Mouse (Mus musculus): ENCODE results near the gene Rapgef3. TPM values are rescaled to one million over a fixed set of nuclear protein-coding genes. Genes with fewer than 3 reads are reported as not detected.
A peak's percentile ranks its signal among the peaks of the same experiment; 100 is the strongest.

Gene Rapgef3
- total and polyA plus RNA-seq, 3 experiments: 6.6 to 7.4 TPM; not detected in 1

DNA sequence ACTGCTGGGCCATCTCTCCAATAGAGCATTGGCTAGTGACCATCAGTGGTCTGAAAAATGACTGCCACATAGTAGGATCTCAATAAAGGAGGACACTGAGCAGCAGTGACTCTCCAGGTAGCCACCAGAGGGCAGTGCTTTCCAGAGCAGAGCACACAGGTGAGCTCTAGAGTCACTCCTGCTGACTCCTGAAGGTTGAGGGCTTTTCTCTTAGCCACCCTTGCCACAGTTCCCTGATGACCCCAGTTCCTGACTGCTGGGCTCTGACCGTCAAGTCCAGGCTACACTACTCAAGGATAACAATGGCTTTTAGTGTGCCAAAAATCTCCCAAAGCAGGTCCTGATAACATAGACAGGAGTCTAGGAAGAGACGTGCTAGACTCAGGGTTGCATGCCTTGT is 16.1 kb downstream of the Rapgef3 start:
- peaks cover 9 to 39% of the 10 kb centered on the region in 2 experiments for H3K4me1 ChIP-seq (ENCODE audit: control insufficient read depth in 1 of 2, insufficient read depth in 2 of 2, low read length in 2 of 2)

GRCm38 (mm10) chr15:97750697-97751096 is 17.1 kb downstream of the Rapgef3 start:
- Histone ChIP-seq H3K27me3 (ENCODE audit: control insufficient read depth in 1 of 2, insufficient read depth in 2 of 2, low read length in 2 of 2) (no peaks in the 10 kb centered on the region; a peak in 1 of 4 replicates), H3K9ac (ENCODE audit: control insufficient read depth, low read depth, low read length, poor library complexity, severe bottlenecking) (peak overlapping the region; percentile 17), H3K9me3 (replicated peaks; ENCODE audit: insufficient read depth, low read length) (no peaks in the 10 kb centered on the region), H3K4me3 (ENCODE audit: control insufficient read depth in 1 of 2, insufficient read depth in 1 of 2, low read depth in 2 of 2, low read length in 2 of 2) (no peak overlapping the region), H3K4me1 (ENCODE audit: control insufficient read depth in 1 of 2, insufficient read depth in 2 of 2, low read length in 2 of 2) (peaks cover 9 to 49% of the 10 kb centered on the region in 2 experiments), H3K36me3 (ENCODE audit: control insufficient read depth in 1 of 2, insufficient read depth in 2 of 2, low read length in 2 of 2) (peaks cover 0 to 29% of the 10 kb centered on the region in 2 experiments; a peak in 2 of 4 replicates), H3K27ac (ENCODE audit: control insufficient read depth, low read depth, low read length) (no peak overlapping the region), H3K79me2 (ENCODE audit: control insufficient read depth, insufficient read depth, low read length, poor library complexity) (no peaks in the 10 kb centered on the region)
- peak; percentile 85 for DNase-seq (ENCODE audit: low read depth, low spot score)
- TF ChIP-seq MAX (IDR thresholded peaks at IDR 0.05; ENCODE audit: low read length) (peak; percentile 76), ELF1 (IDR thresholded peaks at IDR 0.05; ENCODE audit: low read depth, low read length) (peak; percentile 56; the same call in 1 of the 2 replicates), ZMIZ1 (IDR thresholded peaks at IDR 0.05; ENCODE audit: low read depth, low read length) (no peak), POLR2AphosphoS5 (IDR thresholded peaks at IDR 0.05; ENCODE audit: borderline replicate concordance, low read depth, low read length) (no peak), TCF12 (IDR thresholded peaks at IDR 0.05; ENCODE audit: low read depth, low read length) (peak; percentile 79; the same call in 1 of the 2 replicates), ETS1 (IDR thresholded peaks at IDR 0.05; ENCODE audit: low read depth, low read length) (peak; percentile 91), KAT2A (conservative IDR thresholded peaks at IDR 0.05; ENCODE audit: low read depth, low read length) (no peak), CHD2 (IDR thresholded peaks at IDR 0.05; ENCODE audit: low read length) (no peak), BHLHE40 (IDR thresholded peaks at IDR 0.05; ENCODE audit: borderline replicate concordance, low read depth, low read length) (peak; percentile 25; the same call in 1 of the 2 replicates), ZC3H11A (IDR thresholded peaks at IDR 0.05; ENCODE audit: low read depth, low read length) (no peak), USF2 (IDR thresholded peaks at IDR 0.05; ENCODE audit: borderline replicate concordance in 1 of 2, insufficient read depth in 1 of 2, low read depth in 1 of 2, low read length in 2 of 2) (no peak), GATA1 (IDR thresholded peaks at IDR 0.05; ENCODE audit: low read depth, low read length) (no peak), MAZ (IDR thresholded peaks at IDR 0.05; ENCODE audit: low read depth, low read length) (peak; percentile 74; the same call in 1 of the 2 replicates), MYB (IDR thresholded peaks at IDR 0.05; ENCODE audit: low read depth, low read length) (no peak), CTCF (IDR thresholded peaks at IDR 0.05 in 2 of 3, conservative IDR thresholded peaks at IDR 0.05 in 1 of 3; ENCODE audit: control insufficient read depth in 1 of 3, insufficient read depth in 1 of 3, low read depth in 2 of 3, low read length in 3 of 3, poor library complexity in 1 of 3, severe bottlenecking in 1 of 3) (no peak), EP300 (IDR thresholded peaks at IDR 0.05; ENCODE audit: low read depth in 1 of 2, low read length in 2 of 2) (peak; percentile 62 to 71), HCFC1 (IDR thresholded peaks at IDR 0.05; ENCODE audit: low read depth, low read length) (peak; percentile 49)

More for the DNA sequence above, 16.1 kb downstream of the Rapgef3 start:
- H3K27me3 ChIP-seq (ENCODE audit: control insufficient read depth in 1 of 2, insufficient read depth in 2 of 2, low read length in 2 of 2): no peaks in the 10 kb centered on the region; a peak in 1 of 4 replicates
- no peaks in the 10 kb centered on the region for H3K79me2 ChIP-seq (ENCODE audit: control insufficient read depth, insufficient read depth, low read length, poor library complexity)
- no peak overlapping the region for H3K27ac ChIP-seq (ENCODE audit: control insufficient read depth, low read depth, low read length)
- no peaks in the 10 kb centered on the region for H3K9me3 ChIP-seq (replicated peaks; ENCODE audit: insufficient read depth, low read length)
- no peak overlapping the region for H3K4me3 ChIP-seq (ENCODE audit: control insufficient read depth in 1 of 2, insufficient read depth in 1 of 2, low read depth in 2 of 2, low read length in 2 of 2)
- TF ChIP-seq CHD1 (IDR thresholded peaks at IDR 0.05; ENCODE audit: low read depth, low read length) (no peak), MAFK (IDR thresholded peaks at IDR 0.05; ENCODE audit: borderline replicate concordance, low read depth, low read length) (no peak), MEF2A (IDR thresholded peaks at IDR 0.05; ENCODE audit: extremely low read depth, insufficient replicate concordance, low read depth, low read length, poor library complexity, severe bottlenecking) (no peak), CTCF (IDR thresholded peaks at IDR 0.05 in 2 of 3, conservative IDR thresholded peaks at IDR 0.05 in 1 of 3; ENCODE audit: control insufficient read depth in 1 of 3, insufficient read depth in 1 of 3, low read depth in 2 of 3, low read length in 3 of 3, poor library complexity in 1 of 3, severe bottlenecking in 1 of 3) (peak; percentile 69 to 80 (median 79)), ETS1 (IDR thresholded peaks at IDR 0.05; ENCODE audit: low read depth, low read length) (no peak), CHD2 (IDR thresholded peaks at IDR 0.05; ENCODE audit: low read length) (no peak), TCF12 (IDR thresholded peaks at IDR 0.05; ENCODE audit: low read depth, low read length) (no peak), GABPA (IDR thresholded peaks at IDR 0.05; ENCODE audit: low read depth, low read length) (no peak), UBTF (IDR thresholded peaks at IDR 0.05; ENCODE audit: borderline replicate concordance, insufficient read depth, low read depth, low read length) (no peak), USF2 (IDR thresholded peaks at IDR 0.05; ENCODE audit: borderline replicate concordance in 1 of 2, insufficient read depth in 1 of 2, low read depth in 1 of 2, low read length in 2 of 2) (no peak), E2F4 (IDR thresholded peaks at IDR 0.05; ENCODE audit: borderline replicate concordance, low read depth, low read length) (no peak), GATA1 (IDR thresholded peaks at IDR 0.05; ENCODE audit: low read depth, low read length) (no peak), USF1 (IDR thresholded peaks at IDR 0.05; ENCODE audit: low read depth, low read length) (no peak), NELFE (IDR thresholded peaks at IDR 0.05; ENCODE audit: low read depth, low read length) (no peak), ZKSCAN1 (IDR thresholded peaks at IDR 0.05; ENCODE audit: low read depth, low read length) (peak; percentile 96), JUND (IDR thresholded peaks at IDR 0.05; ENCODE audit: low read depth, low read length) (no peak), ZC3H11A (IDR thresholded peaks at IDR 0.05; ENCODE audit: low read depth, low read length) (peak; percentile 49; the same call in 1 of the 2 replicates), RAD21 (IDR thresholded peaks at IDR 0.05; ENCODE audit: low read depth, low read length) (peak; percentile 48), TAL1 (IDR thresholded peaks at IDR 0.05; ENCODE audit: low read length) (no peak), BHLHE40 (IDR thresholded peaks at IDR 0.05; ENCODE audit: borderline replicate concordance, low read depth, low read length) (no peak), POLR2AphosphoS2 (IDR thresholded peaks at IDR 0.05; ENCODE audit: low read length) (no peak), MAX (IDR thresholded peaks at IDR 0.05; ENCODE audit: low read length) (no peak), POLR2A (IDR thresholded peaks at IDR 0.05; ENCODE audit: control insufficient read depth in 1 of 2, insufficient read depth in 1 of 2, low read depth in 1 of 2, low read length in 2 of 2, poor library complexity in 1 of 2) (no peak), POLR2AphosphoS5 (IDR thresholded peaks at IDR 0.05; ENCODE audit: borderline replicate concordance, low read depth, low read length) (no peak), EP300 (IDR thresholded peaks at IDR 0.05; ENCODE audit: low read depth in 1 of 2, low read length in 2 of 2) (no peak), NRF1 (IDR thresholded peaks at IDR 0.05; ENCODE audit: insufficient read depth, low read depth, low read length, poor library complexity, severe bottlenecking) (no peak), RCOR1 (IDR thresholded peaks at IDR 0.05; ENCODE audit: low read depth, low read length) (no peak), ZNF384 (IDR thresholded peaks at IDR 0.05; ENCODE audit: low read depth, low read length) (no peak), MYB (IDR thresholded peaks at IDR 0.05; ENCODE audit: low read depth, low read length) (no peak), ZMIZ1 (IDR thresholded peaks at IDR 0.05; ENCODE audit: low read depth, low read length) (no peak), SMC3 (IDR thresholded peaks at IDR 0.05; ENCODE audit: low read depth, low read length) (peak; percentile 66), MYC (IDR thresholded peaks at IDR 0.05; ENCODE audit: low read depth, low read length) (no peak), MXI1 (IDR thresholded peaks at IDR 0.05; ENCODE audit: low read depth, low read length) (no peak), ELF1 (IDR thresholded peaks at IDR 0.05; ENCODE audit: low read depth, low read length) (no peak), KAT2A (conservative IDR thresholded peaks at IDR 0.05; ENCODE audit: low read depth, low read length) (no peak), TBP (IDR thresholded peaks at IDR 0.05; ENCODE audit: low read depth, low read length) (no peak)
- no peak overlapping the region for H3K9ac ChIP-seq (ENCODE audit: control insufficient read depth, low read depth, low read length, poor library complexity, severe bottlenecking)
- DNase-seq (ENCODE audit: low read depth, low spot score): peak; percentile 49
- peaks cover 0 to 22% of the 10 kb centered on the region in 2 experiments; a peak in 2 of 4 replicates for H3K36me3 ChIP-seq (ENCODE audit: control insufficient read depth in 1 of 2, insufficient read depth in 2 of 2, low read length in 2 of 2)

Data from MEL (cell line).